Mouse (Mus musculus) lung, postnatal 0 days (tissue): ENCODE data around the gene Ckap2.

Experiments
- CTCF ChIP-seq: IDR thresholded peaks from 2 replicates; pipeline ENCODE4 v1.5.1; 2016; ENCODE audit warnings: antibody characterized with exemption, mild to moderate bottlenecking
- EP300 ChIP-seq: IDR thresholded peaks from 2 replicates; pipeline ENCODE4 v1.6.1; 2016; ENCODE audit warnings: antibody characterized with exemption, mild to moderate bottlenecking, control low read depth

- TF ChIP-seq CTCF (no peak), EP300 (no peak)
These were observed 43.0 kb downstream of the Ckap2 start for GRCm38 (mm10) chr8:22142592-22142991.
